Mouse (Mus musculus): ENCODE results near the gene Fgf12.
A peak's percentile ranks its signal among the peaks of the same experiment; 100 is the strongest.

Fgf12 gene

GRCm38 (mm10) chr16:28610940-28611339, 141.9 kb downstream of the Fgf12 start:
- peak; percentile 4 to 42 for DNase-seq

GRCm38 (mm10) chr16:28603155-28603554, 149.7 kb downstream of the Fgf12 start:
- DNase-seq = no peak

- no peak for DNase-seq
Observed at GRCm38 (mm10) chr16:28601723-28602122, 151.1 kb downstream of the Fgf12 start.

- no peak for DNase-seq
Observed at GRCm38 (mm10) chr16:28596112-28596511, 156.8 kb downstream of the Fgf12 start.

GRCm38 (mm10) chr16:28593075-28593915, 159.6 kb downstream of the Fgf12 start:
- DNase-seq = peak; percentile 26 to 61

GRCm38 (mm10) chr16:28592466-28592865, 160.4 kb downstream of the Fgf12 start:
- no peak for DNase-seq

- DNase-seq = no peak
Observed at GRCm38 (mm10) chr16:28591583-28591982, 161.3 kb downstream of the Fgf12 start.

- no peak for DNase-seq
Observed at GRCm38 (mm10) chr16:28572212-28572611, 180.7 kb downstream of the Fgf12 start.

GRCm38 (mm10) chr16:28564716-28565217, 188.1 kb downstream of the Fgf12 start:
- DNase-seq = no peak

- DNase-seq = peak; percentile 1 to 42
Observed at GRCm38 (mm10) chr16:28564075-28564715, 188.7 kb downstream of the Fgf12 start.

GRCm38 (mm10) chr16:28562847-28563246, 190.0 kb downstream of the Fgf12 start:
- no peak for DNase-seq

- no peak for DNase-seq
Observed at GRCm38 (mm10) chr16:28555219-28555618, 197.6 kb downstream of the Fgf12 start.

- DNase-seq = no peak
Observed at GRCm38 (mm10) chr16:28539423-28539822, 213.4 kb downstream of the Fgf12 start.

GRCm38 (mm10) chr16:28517596-28518524, 235.0 kb downstream of the Fgf12 start:
- peak; percentile 54 to 79 for DNase-seq

- DNase-seq = no peak
Observed at GRCm38 (mm10) chr16:28512446-28512845, 240.4 kb downstream of the Fgf12 start.

GRCm38 (mm10) chr16:28511413-28511812, 241.5 kb downstream of the Fgf12 start:
- no peak for DNase-seq

GRCm38 (mm10) chr16:28497971-28498607, 254.8 kb downstream of the Fgf12 start:
- DNase-seq = no peak

GRCm38 (mm10) chr16:28491711-28492110, 261.2 kb downstream of the Fgf12 start:
- DNase-seq = no peak

- peak; percentile 10 to 65 for DNase-seq
Observed at GRCm38 (mm10) chr16:28490515-28490914, 262.4 kb downstream of the Fgf12 start.

- no peak for DNase-seq
Observed at GRCm38 (mm10) chr16:28484920-28485319, 267.9 kb downstream of the Fgf12 start.

- DNase-seq = no peak
Observed at GRCm38 (mm10) chr16:28479022-28479421, 273.8 kb downstream of the Fgf12 start.

- no peak for DNase-seq
Observed at GRCm38 (mm10) chr16:28476651-28477050, 276.2 kb downstream of the Fgf12 start.
